Mouse (Mus musculus) heart, embryonic 11.5 days (tissue): Measurements from ENCODE around the gene Nln. TPM values are rescaled to one million over a fixed set of nuclear protein-coding genes. Genes with fewer than 3 reads are reported as not detected.
A peak's percentile ranks its signal among the peaks of the same experiment; 100 is the strongest.

Experiments used
- ATAC-seq: fragments of 200-750 bp; cut with Nextera tagmentation; replicated peaks from 2 replicates; pipeline ENCODE4 v1.8.0; 2017; ENCODE audit warnings: moderate library complexity; ENCODE audit not compliant: insufficient number of reproducible peaks, low FRiP score, low TSS enrichment
- H3K27ac ChIP-seq: fragments of 300-500 bp; sonication (generic); 2 replicates; pipeline ENCODE4 v1.5.1; 2014; ENCODE audit warnings: mild to moderate bottlenecking, low read depth, low read length
- H3K27me3 ChIP-seq: fragments of 300-500 bp; sonication (generic); 2 replicates; pipeline ENCODE4 v1.6.1; 2014; ENCODE audit warnings: mild to moderate bottlenecking, low read length, mixed read lengths; ENCODE audit not compliant: control insufficient read depth, insufficient read depth
- H3K36me3 ChIP-seq: fragments of 300-500 bp; sonication (generic); 2 replicates; pipeline ENCODE4 v1.6.1; 2014; ENCODE audit warnings: mild to moderate bottlenecking, low read length, moderate library complexity, mixed read lengths; ENCODE audit not compliant: control insufficient read depth, insufficient read depth
- H3K4me1 ChIP-seq: fragments of 300-500 bp; sonication (generic); 2 replicates; pipeline ENCODE4 v1.6.1; 2014; ENCODE audit warnings: low read length; ENCODE audit not compliant: control insufficient read depth, insufficient read depth
- H3K4me2 ChIP-seq: fragments of 300-500 bp; sonication (generic); 2 replicates; pipeline ENCODE4 v1.6.1; 2014; ENCODE audit warnings: mild to moderate bottlenecking, moderate library complexity
- H3K4me3 ChIP-seq: fragments of 300-500 bp; sonication (generic); 2 replicates; pipeline ENCODE4 v1.5.1; 2014; ENCODE audit warnings: low read depth, low read length
- H3K9ac ChIP-seq: fragments of 300-500 bp; sonication (generic); 2 replicates; pipeline ENCODE4 v1.6.1; 2014; ENCODE audit warnings: mild to moderate bottlenecking, low read depth, low read length, moderate library complexity
- H3K9me3 ChIP-seq: fragments of 300-500 bp; sonication (generic); replicated peaks from 2 replicates; pipeline ENCODE4 v1.6.1; 2016; ENCODE audit warnings: low read length; ENCODE audit not compliant: control insufficient read depth
- WGBS: fragments of 180-500 bp; shearing (Covaris S2); extraction: QIAGEN DNeasy Blood & Tissue Kit; methylation state at CpG from one replicate; pipeline ENCODE4 v1.1.7; 2014; ENCODE audit not compliant: insufficient replicate concordance; 5-methylcytosine and 5-hydroxymethylcytosine counted together
- polyA plus RNA-seq: library from polyadenylated mRNA; unstranded; fragments of >200 nt; fragmentation: Nextera tagmentation; extraction: Ambion mirVana; gene quantifications from 2 replicates; pipeline ENCODE4 v1.2.1, GENCODE M21; 2014

Gene Nln
- polyA plus RNA-seq, 1 experiment from 2014 or later, result 25.2 TPM

- Histone ChIP-seq H3K9ac (no peak overlapping the region), H3K4me2 (no peak overlapping the region), H3K27me3 (no peaks in the 10 kb centered on the region), H3K9me3 (no peaks in the 10 kb centered on the region), H3K36me3 (no peaks in the 10 kb centered on the region), H3K4me3 (no peak overlapping the region), H3K27ac (no peak overlapping the region), H3K4me1 (no peaks in the 10 kb centered on the region; the same call in 1 of the 2 replicates)
- WGBS, result 61% methylated on average over 2 of the region's 2 CpGs
- ATAC-seq, result no peak
Measured at GRCm38 (mm10) chr13:104084600-104084999, 24.8 kb downstream of the Nln start.

- no peaks in the 10 kb centered on the region for H3K27me3 ChIP-seq
- H3K4me3 ChIP-seq, result no peak overlapping the region
- no peak overlapping the region for H3K4me2 ChIP-seq
- no peaks in the 10 kb centered on the region; the same call in 1 of the 2 replicates for H3K4me1 ChIP-seq
- no peak overlapping the region for H3K9ac ChIP-seq
- no peak overlapping the region for H3K27ac ChIP-seq
- ATAC-seq, result no peak
- no peaks in the 10 kb centered on the region for H3K9me3 ChIP-seq
- H3K36me3 ChIP-seq, result no peaks in the 10 kb centered on the region
- 82% methylated on average over 7 of the region's 7 CpGs for WGBS
Measured at GRCm38 (mm10) chr13:104082504-104082903, 26.9 kb downstream of the Nln start.

- Histone ChIP-seq H3K4me3 (no peak overlapping the region), H3K4me2 (no peak overlapping the region), H3K9ac (no peak overlapping the region), H3K9me3 (no peaks in the 10 kb centered on the region), H3K27ac (no peak overlapping the region), H3K27me3 (no peaks in the 10 kb centered on the region), H3K4me1 (peaks cover 9% of the 10 kb centered on the region; the same call in 1 of the 2 replicates), H3K36me3 (no peaks in the 10 kb centered on the region)
- WGBS, result 86% methylated on average over 6 of the region's 6 CpGs
- ATAC-seq, result no peak
Measured at GRCm38 (mm10) chr13:104076993-104077392, 32.4 kb downstream of the Nln start.

GRCm38 (mm10) chr13:104074731-104075130 is 34.7 kb downstream of the Nln start:
- H3K9me3 ChIP-seq, result no peaks in the 10 kb centered on the region
- no peak overlapping the region for H3K9ac ChIP-seq
- H3K36me3 ChIP-seq, result no peaks in the 10 kb centered on the region
- H3K27me3 ChIP-seq, result no peaks in the 10 kb centered on the region
- 64% methylated on average over 10 of the region's 10 CpGs for WGBS
- no peak overlapping the region for H3K4me2 ChIP-seq
- no peak overlapping the region for H3K4me3 ChIP-seq
- peak overlapping the region; percentile 41; the same call in 1 of the 2 replicates for H3K27ac ChIP-seq
- 0 out of 2 replicates have a peak, but pooled peaks have one; percentile 55 for ATAC-seq
- peaks cover 9% of the 10 kb centered on the region; the same call in 1 of the 2 replicates for H3K4me1 ChIP-seq

- peak overlapping the region; percentile 41; the same call in 1 of the 2 replicates for H3K27ac ChIP-seq
Measured at GRCm38 (mm10) chr13:104074230-104074629, 35.2 kb downstream of the Nln start.

GRCm38 (mm10) chr13:104072351-104072750 is 37.1 kb downstream of the Nln start:
- Histone ChIP-seq H3K4me2 (no peak overlapping the region), H3K27me3 (no peaks in the 10 kb centered on the region), H3K4me3 (no peak overlapping the region), H3K27ac (no peak overlapping the region), H3K4me1 (peaks cover 9% of the 10 kb centered on the region; the same call in 1 of the 2 replicates), H3K36me3 (no peaks in the 10 kb centered on the region), H3K9ac (no peak overlapping the region), H3K9me3 (no peaks in the 10 kb centered on the region)
- no peak for ATAC-seq
- WGBS, result 93% methylated on average over 9 of the region's 9 CpGs

More at GRCm38 (mm10) chr13:104074230-104074629, 35.2 kb downstream of the Nln start:
- H3K9me3 ChIP-seq, result no peaks in the 10 kb centered on the region
- H3K4me3 ChIP-seq, result no peak overlapping the region
- 80% methylated on average over 8 of the region's 8 CpGs for WGBS
- no peak for ATAC-seq
- H3K4me2 ChIP-seq, result no peak overlapping the region
- H3K36me3 ChIP-seq, result no peaks in the 10 kb centered on the region
- H3K27me3 ChIP-seq, result no peaks in the 10 kb centered on the region
- H3K9ac ChIP-seq, result no peak overlapping the region
- peaks cover 9% of the 10 kb centered on the region; the same call in 1 of the 2 replicates for H3K4me1 ChIP-seq

- H3K27ac ChIP-seq, result peak overlapping the region; percentile 62; the same call in 1 of the 2 replicates
- no peaks in the 10 kb centered on the region for H3K9me3 ChIP-seq
- H3K9ac ChIP-seq, result no peak overlapping the region
- no peak overlapping the region for H3K4me3 ChIP-seq
- H3K4me2 ChIP-seq, result no peak overlapping the region
- H3K4me1 ChIP-seq, result peaks cover 9% of the 10 kb centered on the region; the same call in 1 of the 2 replicates
- no peaks in the 10 kb centered on the region for H3K36me3 ChIP-seq
- 66% methylated on average over 3 of the region's 3 CpGs for WGBS
- no peaks in the 10 kb centered on the region for H3K27me3 ChIP-seq
- ATAC-seq, result no peak
Measured at GRCm38 (mm10) chr13:104070703-104071102, 38.7 kb downstream of the Nln start.

- WGBS, result 88% methylated on average over 11 of the region's 11 CpGs
- Histone ChIP-seq H3K36me3 (no peaks in the 10 kb centered on the region), H3K27ac (no peak overlapping the region)
Measured at GRCm38 (mm10) chr13:104069216-104069615, 40.2 kb downstream of the Nln start.

More at GRCm38 (mm10) chr13:104069216-104069615, 40.2 kb downstream of the Nln start:
- peaks cover 7% of the 10 kb centered on the region; the same call in 1 of the 2 replicates for H3K4me1 ChIP-seq
- no peak for ATAC-seq
- no peak overlapping the region for H3K4me3 ChIP-seq
- H3K27me3 ChIP-seq, result no peaks in the 10 kb centered on the region
- no peaks in the 10 kb centered on the region for H3K9me3 ChIP-seq
- no peak overlapping the region for H3K4me2 ChIP-seq
- H3K9ac ChIP-seq, result no peak overlapping the region
